Mouse (Mus musculus) midbrain, embryonic 10.5 days (tissue): ENCODE measurements around the gene Atp8b2. TPM values are rescaled to one million over a fixed set of nuclear protein-coding genes. Genes with fewer than 3 reads are reported as not detected.

ENCODE experiments used
- DNase-seq: peaks from one replicate; pipeline ENCODE4 v3.0.0-alpha.2; 2017; ENCODE audit warnings: low spot score
- H3K27ac ChIP-seq: fragments of 300-500 bp; sonication (generic); replicated peaks from 2 replicates; pipeline ENCODE4 v1.5.1; 2016; ENCODE audit warnings: mild to moderate bottlenecking
- H3K27me3 ChIP-seq: fragments of 300-500 bp; sonication (generic); 2 replicates; pipeline ENCODE4 v1.6.1; 2016; ENCODE audit warnings: low read depth, mild to moderate bottlenecking; ENCODE audit not compliant: poor library complexity, severe bottlenecking
- H3K36me3 ChIP-seq: fragments of 300-500 bp; sonication (generic); 2 replicates; pipeline ENCODE4 v1.6.1; 2016; ENCODE audit warnings: mild to moderate bottlenecking, moderate library complexity
- H3K4me1 ChIP-seq: fragments of 300-500 bp; sonication (generic); 2 replicates; pipeline ENCODE4 v1.6.1; 2016
- H3K4me3 ChIP-seq: fragments of 300-500 bp; sonication (generic); 2 replicates; pipeline ENCODE4 v1.5.1; 2016; ENCODE audit warnings: mild to moderate bottlenecking, moderate library complexity
- H3K9me3 ChIP-seq: fragments of 300-500 bp; sonication (generic); replicated peaks from 2 replicates; pipeline ENCODE4 v1.6.1; 2016; ENCODE audit warnings: mild to moderate bottlenecking
- WGBS: fragments of 180-500 bp; shearing (Covaris S2); methylation state at CpG from one replicate; pipeline ENCODE4 v1.1.7; 2016; 5-methylcytosine and 5-hydroxymethylcytosine counted together
- polyA plus RNA-seq: library from polyadenylated mRNA; unstranded; fragments of >200 nt; fragmentation: Nextera tagmentation; extraction: Ambion mirVana; gene quantifications from 2 replicates; pipeline ENCODE4 v1.2.1, GENCODE M21; 2016

Gene Atp8b2
- polyA plus RNA-seq, 1 experiment from 2014 or later, result 12.4 TPM

GRCm38 (mm10) chr3:89912543-89913391 is 50.5 kb downstream of the Atp8b2 start, which contains the start of gene Il6ra:
Il6ra (minus strand) TSS chr3:89913196.
- under 1% methylated on average over 75 of the region's 75 CpGs for WGBS
- peaks cover 57% of the 10 kb centered on the region for H3K27me3 ChIP-seq

GRCm38 (mm10) chr3:89912108-89912542 is 51.2 kb downstream of the Atp8b2 start:
- Histone ChIP-seq H3K4me1 (peaks cover 23% of the 10 kb centered on the region), H3K27ac (no peak overlapping the region), H3K27me3 (peaks cover 57% of the 10 kb centered on the region), H3K9me3 (no peaks in the 10 kb centered on the region), H3K4me3 (peak overlapping the region; percentile 60), H3K36me3 (no peaks in the 10 kb centered on the region)
- 35% methylated on average over 6 of the region's 6 CpGs for WGBS
- DNase-seq, result no peak

More at GRCm38 (mm10) chr3:89912543-89913391, 50.5 kb downstream of the Atp8b2 start, which contains the start of gene Il6ra:
- peak; percentile 72 for DNase-seq
- Histone ChIP-seq H3K4me3 (peak within 1 kb of the TSS; percentile 60), H3K9me3 (no peaks in the 10 kb centered on the region), H3K36me3 (no peaks in the 10 kb centered on the region), H3K27ac (peak within 1 kb of the TSS; percentile 39; the same call in 1 of the 2 replicates), H3K4me1 (peaks cover 23% of the 10 kb centered on the region)

- Histone ChIP-seq H3K27ac (no peak overlapping the region), H3K36me3 (no peaks in the 10 kb centered on the region), H3K4me1 (peaks cover 23% of the 10 kb centered on the region), H3K27me3 (peaks cover 57% of the 10 kb centered on the region), H3K9me3 (no peaks in the 10 kb centered on the region), H3K4me3 (no peak overlapping the region)
- WGBS, result 79% methylated on average over 3 of the region's 3 CpGs
- no peak for DNase-seq
These were observed 52.1 kb downstream of the Atp8b2 start for GRCm38 (mm10) chr3:89911207-89911606.

GRCm38 (mm10) chr3:89909703-89910542 is 53.4 kb downstream of the Atp8b2 start:
- Histone ChIP-seq H3K27me3 (peaks cover 45% of the 10 kb centered on the region), H3K4me1 (peaks cover 23% of the 10 kb centered on the region), H3K9me3 (no peaks in the 10 kb centered on the region), H3K4me3 (no peak overlapping the region), H3K27ac (no peak overlapping the region), H3K36me3 (no peaks in the 10 kb centered on the region)
- 63% methylated on average over 5 of the region's 5 CpGs for WGBS
- no peak for DNase-seq

- no peaks in the 10 kb centered on the region for H3K36me3 ChIP-seq
- peaks cover 23% of the 10 kb centered on the region for H3K4me1 ChIP-seq
- H3K9me3 ChIP-seq, result no peaks in the 10 kb centered on the region
- DNase-seq, result no peak
- H3K27ac ChIP-seq, result no peak overlapping the region
- WGBS, result 87% methylated on average over 6 of the region's 6 CpGs
- peaks cover 34% of the 10 kb centered on the region for H3K27me3 ChIP-seq
- H3K4me3 ChIP-seq, result no peak overlapping the region
These were observed 54.5 kb downstream of the Atp8b2 start for GRCm38 (mm10) chr3:89908836-89909235.

GRCm38 (mm10) chr3:89907846-89908245 is 55.5 kb downstream of the Atp8b2 start:
- Histone ChIP-seq H3K4me1 (peaks cover 13% of the 10 kb centered on the region), H3K27ac (no peak overlapping the region), H3K9me3 (no peaks in the 10 kb centered on the region), H3K36me3 (no peaks in the 10 kb centered on the region), H3K4me3 (no peak overlapping the region), H3K27me3 (peaks cover 24% of the 10 kb centered on the region)
- DNase-seq, result no peak
- WGBS, result 81% methylated on average over 3 of the region's 3 CpGs

GRCm38 (mm10) chr3:89899511-89899908 is 63.8 kb downstream of the Atp8b2 start:
- Histone ChIP-seq H3K9me3 (no peaks in the 10 kb centered on the region), H3K27ac (no peak overlapping the region), H3K36me3 (no peaks in the 10 kb centered on the region), H3K4me1 (peaks cover 23% of the 10 kb centered on the region), H3K27me3 (peaks cover 11% of the 10 kb centered on the region), H3K4me3 (no peak overlapping the region)
- 79% methylated on average over 8 of the region's 8 CpGs for whole genome bisulfite sequencing
- DNase-seq, result no peak

GRCm38 (mm10) chr3:89898870-89899510 is 64.3 kb downstream of the Atp8b2 start:
- Histone ChIP-seq H3K27me3 (peaks cover 11% of the 10 kb centered on the region), H3K4me1 (peaks cover 23% of the 10 kb centered on the region), H3K36me3 (no peaks in the 10 kb centered on the region), H3K4me3 (no peak overlapping the region), H3K27ac (no peak overlapping the region), H3K9me3 (no peaks in the 10 kb centered on the region)
- DNase-seq, result no peak
- 75% methylated on average over 5 of the region's 5 CpGs for WGBS

GRCm38 (mm10) chr3:89898011-89898410 is 65.3 kb downstream of the Atp8b2 start:
- Histone ChIP-seq H3K9me3 (no peaks in the 10 kb centered on the region), H3K27ac (no peak overlapping the region), H3K4me1 (peaks cover 23% of the 10 kb centered on the region), H3K36me3 (no peaks in the 10 kb centered on the region), H3K4me3 (no peak overlapping the region), H3K27me3 (peaks cover 11% of the 10 kb centered on the region)
- DNase-seq, result no peak
- 84% methylated on average over 10 of the region's 10 CpGs for WGBS

- Histone ChIP-seq H3K27me3 (peaks cover 11% of the 10 kb centered on the region), H3K9me3 (no peaks in the 10 kb centered on the region), H3K36me3 (no peaks in the 10 kb centered on the region), H3K27ac (no peak overlapping the region), H3K4me1 (peaks cover 23% of the 10 kb centered on the region), H3K4me3 (no peak overlapping the region)
- DNase-seq, result no peak
- WGBS, result 82% methylated on average over 8 of the region's 8 CpGs
These were observed 66.0 kb downstream of the Atp8b2 start for GRCm38 (mm10) chr3:89897204-89897796.

GRCm38 (mm10) chr3:89896571-89896970 is 66.7 kb downstream of the Atp8b2 start:
- 21% methylated on average over 5 of the region's 5 CpGs for WGBS
- Histone ChIP-seq H3K27ac (no peak overlapping the region), H3K27me3 (peaks cover 11% of the 10 kb centered on the region)

GRCm38 (mm10) chr3:89892517-89893106 is 70.7 kb downstream of the Atp8b2 start:
- Histone ChIP-seq H3K36me3 (no peaks in the 10 kb centered on the region), H3K4me3 (no peak overlapping the region), H3K27ac (no peak overlapping the region), H3K27me3 (peaks cover 10% of the 10 kb centered on the region; the same call in 1 of the 2 replicates), H3K9me3 (no peaks in the 10 kb centered on the region), H3K4me1 (peaks cover 17% of the 10 kb centered on the region)
- no peak for DNase-seq
- WGBS, result 82% methylated on average over 5 of the region's 5 CpGs

More at GRCm38 (mm10) chr3:89896571-89896970, 66.7 kb downstream of the Atp8b2 start:
- DNase-seq, result no peak
- peaks cover 23% of the 10 kb centered on the region for H3K4me1 ChIP-seq
- H3K4me3 ChIP-seq, result no peak overlapping the region
- H3K9me3 ChIP-seq, result no peaks in the 10 kb centered on the region
- no peaks in the 10 kb centered on the region for H3K36me3 ChIP-seq
